Mouse (Mus musculus) G1E (cell line): ENCODE data around the gene Ywhab. TPM values are rescaled to one million over a fixed set of nuclear protein-coding genes. Genes with fewer than 3 reads are reported as not detected.

Experiments used
- ATAC-seq: 2 replicates; pipeline ENCODE4 v1.8.0; 2016; ENCODE audit warnings: mild to moderate bottlenecking; ENCODE audit not compliant: insufficient number of reproducible peaks, poor library complexity, low FRiP score, severe bottlenecking; ENCODE audit errors: extremely low read depth
- DNase-seq: peaks from one replicate; pipeline ENCODE4 v3.0.0; 2012; ENCODE audit warnings: low spot score
- H3K27me3 ChIP-seq: 2 replicates; pipeline ENCODE4 v1.6.1; 2012; ENCODE audit warnings: mild to moderate bottlenecking, low read length, inconsistent platforms; ENCODE audit not compliant: insufficient read depth
- H3K36me3 ChIP-seq: replicated peaks from 2 replicates; pipeline ENCODE3; 2012; ENCODE audit warnings: mild to moderate bottlenecking, inconsistent platforms
- H3K4me1 ChIP-seq: 2 replicates; pipeline ENCODE4 v1.6.1; 2012; ENCODE audit warnings: low read depth, low read length, inconsistent platforms, mixed read lengths; ENCODE audit not compliant: insufficient read depth
- H3K4me3 ChIP-seq: 2 replicates; pipeline ENCODE4 v1.5.1; 2012; ENCODE audit warnings: low read depth, mild to moderate bottlenecking, inconsistent platforms, low read length, moderate library complexity, mixed read lengths
- H3K9me3 ChIP-seq: replicated peaks from 2 replicates; pipeline ENCODE4 v1.6.1; 2012; ENCODE audit warnings: inconsistent platforms
- CTCF ChIP-seq: IDR thresholded peaks from 2 replicates; pipeline ENCODE4 v1.5.1; 2012; ENCODE audit warnings: low read depth, low read length, inconsistent platforms, mixed read lengths
- GATA1 ChIP-seq: IDR thresholded peaks from 2 replicates; pipeline ENCODE4 v1.6.1; 2012; ENCODE audit warnings: borderline replicate concordance, low read length, inconsistent platforms, mixed read lengths
- GATA2 ChIP-seq: IDR thresholded peaks from 2 replicates; pipeline ENCODE4 v1.6.1; 2012; ENCODE audit warnings: low read depth, low read length, inconsistent platforms, borderline replicate concordance
- POLR2AphosphoS5 ChIP-seq: IDR thresholded peaks from 2 replicates; pipeline ENCODE4 v1.6.1; 2012; ENCODE audit warnings: low read depth, low read length, inconsistent platforms; ENCODE audit not compliant: insufficient replicate concordance
- TAL1 ChIP-seq: conservative IDR thresholded peaks from 2 replicates; pipeline ENCODE4 v1.6.1; 2012; ENCODE audit warnings: low read depth, low read length, inconsistent platforms, mixed read lengths
- polyA plus RNA-seq: library from polyadenylated mRNA; stranded (reverse); fragments of >175 nt; gene quantifications from 2 replicates; pipeline ENCODE4 v1.2.3, GENCODE M21; 2012
- total RNA-seq, 2 experiments: library from RNA; stranded (forward) in 1 of 2; stranded (reverse) in 1 of 2; fragments of 200-1000 nt in 1 of 2; fragments of >200 nt in 1 of 2; fragmentation: Nextera tagmentation in 1 of 2; gene quantifications; 2 replicates each; pipeline ENCODE4 v1.2.3; 2014 to 2017

The Ywhab gene
- total and polyA plus RNA-seq, 3 experiments, result 52.6 to 129 (median 64.3) TPM

DNA sequence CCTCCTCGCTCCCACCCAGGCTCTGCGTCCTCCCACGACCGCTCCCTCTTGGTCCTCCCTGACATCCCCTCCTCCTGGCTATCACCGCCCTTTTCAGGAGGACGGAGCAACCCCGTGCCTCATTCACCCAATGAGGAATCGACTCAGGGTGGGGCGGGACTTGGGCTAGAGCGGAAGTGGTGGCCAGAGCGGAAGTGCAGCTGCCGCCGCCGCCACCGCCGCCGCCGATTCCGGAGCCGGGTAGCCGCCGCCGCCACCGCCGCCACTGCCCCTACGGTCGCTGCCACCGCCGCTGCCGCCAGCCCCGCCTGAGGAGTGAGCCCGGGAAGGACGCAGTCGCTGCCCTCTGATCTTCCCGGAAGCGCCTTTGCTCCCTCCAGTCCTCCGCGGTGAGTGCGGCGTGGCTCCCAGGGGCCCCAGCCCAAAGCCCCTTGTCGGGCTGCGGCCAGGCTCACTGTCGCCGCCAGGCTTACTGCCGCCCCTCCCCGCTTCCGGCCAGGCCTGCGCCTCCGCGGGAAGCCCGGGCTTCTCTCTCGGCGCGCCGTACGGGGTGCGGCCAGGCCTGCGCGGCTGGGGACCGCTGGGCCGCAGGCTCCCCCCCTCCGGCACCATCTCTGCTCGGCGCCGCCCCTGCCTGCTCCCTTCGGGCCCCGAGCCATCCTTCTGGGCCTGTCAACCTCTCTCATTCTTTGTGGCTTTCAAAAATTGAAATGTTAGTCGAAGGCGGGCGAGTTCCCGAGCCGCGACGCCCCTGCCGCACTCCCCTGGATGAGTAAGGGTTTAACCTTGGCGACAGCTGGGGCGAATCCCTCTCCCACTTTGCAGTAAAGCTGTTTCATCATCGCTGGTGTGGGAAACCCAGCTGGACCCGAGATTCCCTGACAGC lies 460 bp downstream of the Ywhab start:
- DNase-seq (peak; percentile 95), ATAC-seq (peak; percentile 100)
- peaks cover 38% of the 10 kb centered on the region for H3K4me1 ChIP-seq
- H3K36me3 ChIP-seq, result peaks cover 34% of the 10 kb centered on the region
- peak overlapping the region; percentile 86 for H3K4me3 ChIP-seq
- H3K9me3 ChIP-seq, result no peaks in the 10 kb centered on the region
- H3K27me3 ChIP-seq, result peaks cover 16% of the 10 kb centered on the region
- TF ChIP-seq CTCF, result no peak
- no peak for TF ChIP-seq POLR2AphosphoS5
- no peak for TF ChIP-seq GATA2
- no peak for TF ChIP-seq GATA1
- TF ChIP-seq TAL1, result no peak

DNA sequence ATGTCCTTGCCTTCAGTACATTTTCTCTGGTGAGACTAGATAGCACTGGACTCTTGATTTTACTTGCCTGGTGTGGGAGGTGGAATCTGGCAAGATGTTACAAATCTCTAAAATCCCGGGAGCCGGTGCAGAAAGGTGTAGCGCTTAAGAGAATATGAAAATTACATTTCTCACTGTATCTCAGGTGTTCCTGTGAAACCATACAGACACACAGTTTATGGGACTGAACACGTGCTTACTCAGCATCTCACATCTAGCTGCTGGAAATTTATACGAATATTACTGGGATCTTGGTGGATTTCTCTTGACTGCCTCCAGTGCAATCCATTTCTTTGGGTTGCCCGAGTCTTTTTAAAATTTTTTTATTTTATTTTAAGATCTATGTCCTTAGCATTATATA lies 1.5 kb downstream of the Ywhab start:
- Histone ChIP-seq H3K36me3 (peaks cover 42% of the 10 kb centered on the region), H3K9me3 (no peaks in the 10 kb centered on the region), H3K4me3 (peak overlapping the region; percentile 86), H3K4me1 (peaks cover 42% of the 10 kb centered on the region), H3K27me3 (peaks cover 10% of the 10 kb centered on the region)
- no peak for TF ChIP-seq GATA2
- DNase-seq, result no peak
- ATAC-seq, result no peak

DNA sequence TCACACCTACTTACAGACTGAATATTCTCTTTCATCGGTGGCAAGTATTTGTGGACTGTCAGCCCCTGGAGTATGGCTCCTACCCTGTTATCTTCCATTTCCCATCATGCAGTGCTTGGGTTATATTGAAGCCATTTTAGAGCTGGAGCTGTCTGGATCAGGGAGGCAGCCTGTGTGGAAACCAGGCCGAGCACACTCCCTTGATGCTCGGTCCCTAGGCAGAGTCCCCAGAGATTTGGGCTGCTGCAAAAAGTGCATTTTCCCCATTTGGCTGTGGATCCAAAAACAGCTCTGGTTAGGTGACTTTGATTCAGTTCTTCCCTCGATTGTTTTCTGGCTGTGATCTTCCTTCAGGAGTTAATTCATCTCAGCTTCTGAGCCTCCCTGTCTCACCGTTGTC lies 2.1 kb downstream of the Ywhab start:
- TF ChIP-seq TAL1 (no peak), CTCF (no peak), GATA2 (no peak), POLR2AphosphoS5 (no peak), GATA1 (no peak)
- no peak for DNase-seq
- no peak overlapping the region; the same call in 1 of the 2 replicates for H3K4me3 ChIP-seq
- no peak for ATAC-seq
- peaks cover 7% of the 10 kb centered on the region for H3K27me3 ChIP-seq
- no peaks in the 10 kb centered on the region for H3K9me3 ChIP-seq
- H3K36me3 ChIP-seq, result peaks cover 48% of the 10 kb centered on the region
- H3K4me1 ChIP-seq, result peaks cover 45% of the 10 kb centered on the region

DNA sequence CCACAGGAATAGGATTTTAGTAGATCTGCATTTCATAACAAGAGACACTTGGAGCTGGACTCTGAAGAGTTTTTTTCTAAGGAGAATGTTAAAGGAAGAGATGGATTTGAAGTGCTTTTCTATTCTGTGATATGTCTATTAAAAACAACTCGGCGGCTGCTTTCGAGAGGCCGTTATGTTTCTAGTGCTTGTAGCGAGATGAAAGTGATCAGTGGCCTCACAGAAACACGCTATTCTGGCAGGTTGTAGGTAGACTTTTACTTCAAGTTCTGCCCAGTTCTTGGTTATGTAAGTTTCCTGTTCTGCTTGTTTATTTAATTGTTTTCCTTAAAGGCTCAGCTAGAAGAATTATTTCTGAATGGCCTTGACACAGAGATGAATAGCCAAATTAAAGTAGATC lies 4.2 kb downstream of the Ywhab start:
- peaks cover 67% of the 10 kb centered on the region for H3K36me3 ChIP-seq
- no peaks in the 10 kb centered on the region; the same call in 1 of the 2 replicates for H3K27me3 ChIP-seq
- TF ChIP-seq POLR2AphosphoS5, result no peak
- no peak for TF ChIP-seq GATA2
- no peak for TF ChIP-seq TAL1
- no peak for TF ChIP-seq GATA1
- TF ChIP-seq CTCF, result no peak
- DNase-seq (no peak), ATAC-seq (no peak)
- no peaks in the 10 kb centered on the region for H3K9me3 ChIP-seq
- no peak overlapping the region for H3K4me3 ChIP-seq
- H3K4me1 ChIP-seq, result peaks cover 55% of the 10 kb centered on the region

DNA sequence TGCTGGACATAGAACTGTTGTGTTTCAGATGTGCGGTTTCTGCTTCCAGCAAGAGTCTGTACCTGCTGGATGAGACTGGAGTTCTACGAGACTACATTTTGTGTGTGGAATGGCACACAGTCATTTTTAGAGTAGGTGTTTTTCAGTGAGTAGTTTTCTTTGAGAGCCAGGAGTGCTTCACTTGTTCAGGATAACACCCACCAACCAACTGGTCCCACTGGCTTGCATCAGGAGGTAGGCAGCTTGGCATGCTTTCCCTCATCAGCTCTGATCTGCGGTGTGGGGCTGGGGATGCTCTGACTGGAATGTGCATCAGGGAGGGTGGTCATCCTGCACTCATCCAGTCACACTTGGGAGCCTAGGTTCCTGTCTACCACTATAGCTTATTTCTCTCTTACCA lies 7.9 kb downstream of the Ywhab start:
- 0 out of 2 replicates have a peak, but pooled peaks cover 2% of the 10 kb centered on the region for H3K9me3 ChIP-seq
- H3K4me1 ChIP-seq, result peaks cover 41% of the 10 kb centered on the region
- TF ChIP-seq CTCF (no peak), TAL1 (no peak), POLR2AphosphoS5 (no peak), GATA1 (no peak), GATA2 (no peak)
- no peak for DNase-seq
- H3K36me3 ChIP-seq, result peaks cover 84% of the 10 kb centered on the region
- no peak overlapping the region for H3K4me3 ChIP-seq
- no peaks in the 10 kb centered on the region for H3K27me3 ChIP-seq
- ATAC-seq, result no peak

DNA sequence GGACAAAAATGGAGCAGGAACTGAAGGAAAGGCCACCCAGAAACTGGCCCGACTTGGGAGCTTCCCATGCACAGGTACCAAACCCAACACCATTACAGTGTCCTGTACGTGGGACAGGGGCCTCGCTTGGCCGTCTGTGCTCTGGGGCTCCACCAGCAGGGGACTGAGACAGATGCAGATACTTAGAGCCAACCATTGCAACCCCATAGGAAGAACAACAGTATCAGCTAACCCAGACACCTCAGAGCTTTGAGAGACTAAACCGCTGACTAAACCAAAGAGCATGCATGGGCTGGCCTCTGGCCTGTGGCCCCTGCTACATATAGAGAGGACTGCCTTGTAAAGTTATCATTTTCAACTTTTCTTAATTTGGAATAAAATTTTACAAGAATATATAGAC lies 9.7 kb downstream of the Ywhab start:
- Histone ChIP-seq H3K9me3 (0 out of 2 replicates have a peak, but pooled peaks cover 2% of the 10 kb centered on the region), H3K4me1 (peaks cover 33% of the 10 kb centered on the region), H3K36me3 (peaks cover 83% of the 10 kb centered on the region)

More for the DNA sequence above, 9.7 kb downstream of the Ywhab start:
- Histone ChIP-seq H3K27me3 (no peaks in the 10 kb centered on the region), H3K4me3 (no peak overlapping the region)
- no peak for DNase-seq
- no peak for ATAC-seq
- no peak for TF ChIP-seq GATA2
- no peak for TF ChIP-seq CTCF
- TF ChIP-seq TAL1, result no peak
- TF ChIP-seq POLR2AphosphoS5, result no peak
- no peak for TF ChIP-seq GATA1
